Mouse (Mus musculus) liver, postnatal 0 days (tissue): ENCODE data around the gene Gm44790.

Experiments
- CTCF ChIP-seq: sonication (generic); IDR thresholded peaks from 2 replicates; pipeline ENCODE4 v1.5.1; 2016; ENCODE audit warnings: antibody characterized with exemption, low read depth
- EP300 ChIP-seq: IDR thresholded peaks from 2 replicates; pipeline ENCODE4 v1.6.1; 2016; ENCODE audit warnings: antibody characterized with exemption, low read depth, mild to moderate bottlenecking

- TF ChIP-seq CTCF = peak; percentile 72
- TF ChIP-seq EP300 = peak; percentile 67; the same call in 1 of the 2 replicates
These were observed 12.0 kb downstream of the Gm44790 start, which contains the start of gene C87436 for GRCm38 (mm10) chr6:86438272-86439118.
